Comparison of ENCODE assay signal across 31 mouse cellular contexts in genomic region chr10:107148759-107149158, GRCm38 (mm10). TPM values are rescaled to one million over a fixed set of nuclear protein-coding genes. Genes with fewer than 3 reads are reported as not detected.
"Had no signal": no experiment of that assay in that cellular context is flagged by ENCODE, and none has a peak within 500 bp of the region (broad histone marks: within the 10 kb centered on the region; RNA-seq: fewer than 3 reads in every experiment).

No protein-coding gene starts in this region.

- H3K4me3 ChIP-seq: heart, embryonic 12.5 days; heart, embryonic 13.5 days; heart, embryonic 15.5 days; hindbrain, embryonic 10.5 days; hindbrain, embryonic 12.5 days; hindbrain, embryonic 13.5 days; hindbrain, embryonic 15.5 days; intestine, embryonic 15.5 days; kidney, embryonic 15.5 days; layer of hippocampus, adult 2 months; left cerebral cortex, adult 2 months had no signal

- H3K36me3 ChIP-seq: heart, embryonic 12.5 days; heart, embryonic 13.5 days; heart, embryonic 15.5 days; hindbrain, embryonic 10.5 days; hindbrain, embryonic 12.5 days; hindbrain, embryonic 13.5 days; hindbrain, embryonic 15.5 days; intestine, embryonic 15.5 days; kidney, embryonic 15.5 days had no signal

- H3K27ac ChIP-seq: heart, embryonic 13.5 days; heart, embryonic 15.5 days; hindbrain, embryonic 10.5 days; hindbrain, embryonic 12.5 days; hindbrain, embryonic 13.5 days; hindbrain, embryonic 14.5 days; hindbrain, embryonic 15.5 days; hindbrain, postnatal 0 days; intestine, embryonic 15.5 days; kidney, embryonic 15.5 days; kidney, postnatal 0 days; layer of hippocampus, adult 2 months; left cerebral cortex, adult 2 months had no signal

- DNase-seq: heart, postnatal 10 days; heart, postnatal 14 days; heart, postnatal 36 days; heart, postnatal 4 days; kidney, adult 11 months; kidney, adult 18-20 months; kidney, adult 2 months; kidney, adult 9 months; kidney, postnatal 10 days; kidney, postnatal 14 days; kidney, postnatal 25 days; kidney, postnatal 36 days; layer of hippocampus, adult 9-11 months; layer of hippocampus, postnatal 36 days had no signal

- H3K9me3 ChIP-seq: heart, embryonic 13.5 days; heart, embryonic 15.5 days; hindbrain, embryonic 10.5 days; hindbrain, embryonic 12.5 days; hindbrain, embryonic 13.5 days; hindbrain, embryonic 15.5 days; intestine, embryonic 15.5 days; kidney, embryonic 15.5 days had no signal

- H3K27me3 ChIP-seq: heart, embryonic 12.5 days; heart, embryonic 13.5 days; heart, embryonic 15.5 days; hindbrain, embryonic 12.5 days; hindbrain, embryonic 13.5 days; hindbrain, embryonic 15.5 days; intestine, embryonic 15.5 days; kidney, embryonic 15.5 days had no signal

- H3K9ac ChIP-seq: heart, embryonic 12.5 days; heart, embryonic 13.5 days; heart, embryonic 15.5 days; hindbrain, embryonic 12.5 days; hindbrain, embryonic 13.5 days; hindbrain, embryonic 14.5 days; hindbrain, embryonic 15.5 days; intestine, embryonic 15.5 days; kidney, embryonic 15.5 days had no signal

- H3K4me2 ChIP-seq: heart, embryonic 11.5 days; heart, embryonic 12.5 days; heart, embryonic 13.5 days; heart, embryonic 15.5 days; hindbrain, embryonic 12.5 days; hindbrain, embryonic 13.5 days; hindbrain, embryonic 14.5 days; hindbrain, embryonic 15.5 days; intestine, embryonic 15.5 days; kidney, embryonic 15.5 days had no signal

- H3K4me1 ChIP-seq: heart, embryonic 12.5 days; heart, embryonic 13.5 days; heart, embryonic 15.5 days; hindbrain, embryonic 10.5 days; hindbrain, embryonic 12.5 days; hindbrain, embryonic 13.5 days; hindbrain, embryonic 15.5 days; intestine, embryonic 15.5 days; kidney, embryonic 15.5 days had no signal

RNA-seq across cellular contexts. Expression of gene Acss3, which starts 25.3 kb away (rescaled TPM):
- total RNA-seq: hematopoietic stem cell, adult 5-6 weeks had no signal
- polyA plus RNA-seq: inflammation-experienced regulatory T-cells, adult 6 months had no signal
